Mouse (Mus musculus): ENCODE results near the gene Nap1l5. TPM values are rescaled to one million over a fixed set of nuclear protein-coding genes. Genes with fewer than 3 reads are reported as not detected.

The Nap1l5 gene
- total and polyA plus RNA-seq, 2 experiments from 2014 or later: 152 to 257 TPM

GRCm38 (mm10) chr6:58863631-58864235 is 43.1 kb downstream of the Nap1l5 start:
- Histone ChIP-seq H3K9ac (no peak overlapping the region), H3K4me1 (ENCODE audit: insufficient read depth) (no peaks in the 10 kb centered on the region), H3K4me2 (ENCODE audit: low read depth) (no peak overlapping the region), H3K4me3 (ENCODE audit: low read depth, low read length) (no peak overlapping the region), H3K27ac (ENCODE audit: low read depth, low read length) (no peak overlapping the region), H3K9me3 (ENCODE audit: low read length) (no peaks in the 10 kb centered on the region), H3K27me3 (ENCODE audit: insufficient read depth, low read length) (no peaks in the 10 kb centered on the region), H3K36me3 (ENCODE audit: insufficient read depth) (no peaks in the 10 kb centered on the region; the same call in 1 of the 2 replicates)
- ATAC-seq (no peak), DNase-seq (no peak)
- 73% methylated on average over 4 of the region's 4 CpGs for WGBS
- TF ChIP-seq CTCF (IDR thresholded peaks at IDR 0.05; ENCODE audit: low read depth): no peak

- H3K4me3 ChIP-seq (ENCODE audit: low read depth, low read length): no peak overlapping the region
- H3K4me2 ChIP-seq (ENCODE audit: low read depth): no peak overlapping the region
- no peaks in the 10 kb centered on the region; the same call in 1 of the 2 replicates for H3K36me3 ChIP-seq (ENCODE audit: insufficient read depth)
- no peaks in the 10 kb centered on the region for H3K27me3 ChIP-seq (ENCODE audit: insufficient read depth, low read length)
- ATAC-seq (peak; percentile 42), DNase-seq (no peak)
- TF ChIP-seq CTCF (IDR thresholded peaks at IDR 0.05; ENCODE audit: low read depth): no peak
- WGBS: 40% methylated on average over 9 of the region's 9 CpGs
- H3K9me3 ChIP-seq (ENCODE audit: low read length): no peaks in the 10 kb centered on the region
- H3K9ac ChIP-seq: no peak overlapping the region
- no peak overlapping the region for H3K27ac ChIP-seq (ENCODE audit: low read depth, low read length)
- H3K4me1 ChIP-seq (ENCODE audit: insufficient read depth): no peaks in the 10 kb centered on the region
Measured at GRCm38 (mm10) chr6:58862446-58862993, 44.4 kb downstream of the Nap1l5 start.

DNA sequence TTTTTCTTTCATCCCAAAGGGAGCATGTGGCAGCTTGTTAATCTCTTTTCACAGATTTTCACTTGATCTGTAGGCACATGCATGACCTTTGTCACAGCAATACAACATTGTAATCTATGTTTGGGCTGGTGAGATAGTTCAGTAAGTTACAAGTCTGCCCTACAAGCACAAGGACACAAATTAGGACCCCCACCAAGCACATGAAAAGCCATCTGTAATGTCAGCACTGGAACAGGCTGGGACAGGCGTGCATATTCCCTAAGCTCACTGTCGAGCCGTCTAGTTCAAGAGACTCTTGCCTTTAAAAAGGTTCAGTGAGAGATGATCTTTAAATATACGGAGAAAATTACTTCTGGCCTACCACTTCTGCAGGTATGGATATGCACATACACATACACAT is 47.4 kb downstream of the Nap1l5 start:
- peak; percentile 67 for ATAC-seq

GRCm38 (mm10) chr6:58856494-58856893 is 50.4 kb downstream of the Nap1l5 start:
- 54% methylated on average over 2 of the region's 2 CpGs for WGBS
- no peak for DNase-seq
- no peak for TF ChIP-seq CTCF (IDR thresholded peaks at IDR 0.05; ENCODE audit: low read depth)

More for the DNA sequence above, 47.4 kb downstream of the Nap1l5 start:
- DNase-seq: no peak
- no peaks in the 10 kb centered on the region for H3K9me3 ChIP-seq (ENCODE audit: low read length)
- TF ChIP-seq CTCF (IDR thresholded peaks at IDR 0.05; ENCODE audit: low read depth): no peak
- H3K36me3 ChIP-seq (ENCODE audit: insufficient read depth): no peaks in the 10 kb centered on the region; the same call in 1 of the 2 replicates
- H3K4me1 ChIP-seq (ENCODE audit: insufficient read depth): peaks cover 6% of the 10 kb centered on the region; the same call in 1 of the 2 replicates
- no peak overlapping the region for H3K27ac ChIP-seq (ENCODE audit: low read depth, low read length)
- no peak overlapping the region for H3K9ac ChIP-seq
- H3K4me3 ChIP-seq (ENCODE audit: low read depth, low read length): no peak overlapping the region
- 62% methylated on average over 4 of the region's 4 CpGs for WGBS
- no peaks in the 10 kb centered on the region for H3K27me3 ChIP-seq (ENCODE audit: insufficient read depth, low read length)
- no peak overlapping the region for H3K4me2 ChIP-seq (ENCODE audit: low read depth)

GRCm38 (mm10) chr6:58855676-58856367 is 51.1 kb downstream of the Nap1l5 start:
- Histone ChIP-seq H3K4me1 (ENCODE audit: insufficient read depth) (peaks cover 6% of the 10 kb centered on the region; the same call in 1 of the 2 replicates), H3K4me3 (ENCODE audit: low read depth, low read length) (no peak overlapping the region), H3K27me3 (ENCODE audit: insufficient read depth, low read length) (no peaks in the 10 kb centered on the region), H3K4me2 (ENCODE audit: low read depth) (no peak overlapping the region), H3K27ac (ENCODE audit: low read depth, low read length) (peak overlapping the region; percentile 2), H3K9me3 (ENCODE audit: low read length) (no peaks in the 10 kb centered on the region), H3K9ac (no peak overlapping the region), H3K36me3 (ENCODE audit: insufficient read depth) (no peaks in the 10 kb centered on the region; the same call in 1 of the 2 replicates)
- TF ChIP-seq CTCF (IDR thresholded peaks at IDR 0.05; ENCODE audit: low read depth): no peak
- DNase-seq (no peak), ATAC-seq (peak; percentile 72)
- 51% methylated on average over 10 of the region's 10 CpGs for WGBS

More at GRCm38 (mm10) chr6:58856494-58856893, 50.4 kb downstream of the Nap1l5 start:
- H3K9ac ChIP-seq: no peak overlapping the region
- no peaks in the 10 kb centered on the region for H3K9me3 ChIP-seq (ENCODE audit: low read length)
- peaks cover 6% of the 10 kb centered on the region; the same call in 1 of the 2 replicates for H3K4me1 ChIP-seq (ENCODE audit: insufficient read depth)
- no peaks in the 10 kb centered on the region; the same call in 1 of the 2 replicates for H3K36me3 ChIP-seq (ENCODE audit: insufficient read depth)
- no peak overlapping the region for H3K27ac ChIP-seq (ENCODE audit: low read depth, low read length)
- ATAC-seq: no peak
- H3K27me3 ChIP-seq (ENCODE audit: insufficient read depth, low read length): no peaks in the 10 kb centered on the region
- no peak overlapping the region for H3K4me3 ChIP-seq (ENCODE audit: low read depth, low read length)
- no peak overlapping the region for H3K4me2 ChIP-seq (ENCODE audit: low read depth)

Other genes with a start within 250 kb of the Nap1l5 start
- gene Herc3, start 75.6 kb downstream of the Nap1l5 start, total RNA-seq (2014; rRNA removed): 69.6 and 100 TPM in 2 replicates
- 15.2 and 24.2 TPM in 2 replicates for gene Herc3, start 75.6 kb downstream of the Nap1l5 start, polyA plus RNA-seq (2015; fragmentation: Nextera tagmentation; extraction: Ambion mirVana)
- gene Fam13a, start 117.5 kb upstream of the Nap1l5 start, total RNA-seq (2014; rRNA removed): 3.3 and 6.6 TPM in 2 replicates
- 4.2 and 8.5 TPM in 2 replicates for gene Fam13a, start 117.5 kb upstream of the Nap1l5 start, polyA plus RNA-seq (2015; fragmentation: Nextera tagmentation; extraction: Ambion mirVana)

All from forebrain, postnatal 0 days (tissue).